Mouse (Mus musculus): ENCODE measurements around the gene Naip5.
"Not testable (repeated sequence)": the region's sequence is repeated elsewhere in the genome, so short reads cannot be mapped to it uniquely, and the experiment has no call there.

The Naip5 gene

GRCm38 (mm10) chr13:100246223-100246622, at the start of gene Naip5:
Gene Naip5, minus strand, starts transcription at chr13:100246323.
- DNase-seq: not testable (repeated sequence)

DNA sequence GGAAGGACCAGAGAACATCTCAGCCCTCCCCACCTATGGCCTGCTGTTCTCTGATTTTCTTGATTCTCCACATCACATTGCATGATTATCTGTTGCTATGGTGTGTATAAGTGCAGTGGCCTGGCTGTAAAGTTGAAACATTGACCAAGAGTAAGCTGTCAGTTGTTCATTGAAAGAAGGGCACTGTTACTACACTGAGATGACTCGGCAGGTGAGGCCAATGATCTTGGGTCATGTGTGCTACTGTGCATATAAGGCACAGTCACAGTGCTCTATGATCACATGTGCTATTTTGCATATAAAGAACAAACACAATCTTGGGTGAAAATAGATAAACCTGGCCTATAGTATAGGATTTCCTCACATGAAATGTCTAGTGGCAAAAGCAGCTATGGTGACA, 38.5 kb upstream of the Naip5 start:
- DNase-seq: no peak

DNA sequence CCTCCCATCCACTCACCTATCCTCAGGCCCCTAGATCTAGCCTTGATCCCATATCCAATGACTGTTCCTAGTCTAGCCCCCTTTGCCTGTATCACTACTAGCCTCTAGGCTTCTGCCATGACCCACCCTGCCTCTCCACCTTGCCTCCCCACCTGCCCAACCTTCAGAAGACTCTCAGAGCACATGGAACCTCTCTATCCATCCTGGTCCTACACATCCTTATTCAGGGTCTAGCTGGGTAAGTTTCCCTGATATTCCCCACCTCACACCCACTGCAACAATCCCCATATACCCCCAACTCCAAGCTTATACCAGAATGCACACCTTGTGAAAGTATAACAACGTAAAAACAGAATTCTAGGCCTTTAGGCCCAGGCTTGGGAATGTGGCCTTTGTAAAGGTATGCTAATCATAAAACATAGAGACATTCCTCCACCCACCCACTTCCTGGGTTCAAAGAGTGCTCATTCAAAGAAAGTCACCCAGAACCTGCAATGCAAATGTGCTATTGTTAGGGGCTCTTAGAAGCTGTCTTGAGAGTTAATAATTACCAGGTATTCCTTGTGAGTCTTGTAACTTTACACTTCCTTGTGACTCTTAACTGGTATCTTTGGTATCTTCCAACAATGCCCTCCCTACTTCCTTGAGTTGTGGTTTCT, 25.5 kb upstream of the Naip5 start:
- not testable (repeated sequence) for DNase-seq

DNA sequence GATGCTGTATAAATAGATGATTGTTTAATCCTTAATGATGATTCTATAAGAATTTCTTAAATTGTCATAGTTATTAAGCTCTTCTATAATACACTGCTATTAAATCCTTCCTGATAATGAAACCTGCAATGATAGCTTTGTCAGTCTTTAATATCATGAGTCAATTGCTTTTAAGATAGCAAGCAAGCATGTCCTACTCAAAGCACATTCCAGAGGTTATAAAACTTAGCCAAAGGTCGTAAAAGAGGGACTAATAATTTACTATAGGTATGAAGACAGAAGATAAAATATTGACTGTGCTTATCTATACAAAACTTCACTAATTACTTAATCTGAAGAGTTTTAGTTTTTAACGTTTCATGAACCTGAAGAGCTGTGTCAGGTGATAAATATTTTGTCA, 10.9 kb upstream of the Naip5 start:
- DNase-seq: not testable (repeated sequence)

- not testable (repeated sequence) for DNase-seq
Measured at GRCm38 (mm10) chr13:100255925-100256324, 9.8 kb upstream of the Naip5 start.

- DNase-seq: not testable (repeated sequence)
Measured at GRCm38 (mm10) chr13:100251897-100252296, 5.8 kb upstream of the Naip5 start.

DNA sequence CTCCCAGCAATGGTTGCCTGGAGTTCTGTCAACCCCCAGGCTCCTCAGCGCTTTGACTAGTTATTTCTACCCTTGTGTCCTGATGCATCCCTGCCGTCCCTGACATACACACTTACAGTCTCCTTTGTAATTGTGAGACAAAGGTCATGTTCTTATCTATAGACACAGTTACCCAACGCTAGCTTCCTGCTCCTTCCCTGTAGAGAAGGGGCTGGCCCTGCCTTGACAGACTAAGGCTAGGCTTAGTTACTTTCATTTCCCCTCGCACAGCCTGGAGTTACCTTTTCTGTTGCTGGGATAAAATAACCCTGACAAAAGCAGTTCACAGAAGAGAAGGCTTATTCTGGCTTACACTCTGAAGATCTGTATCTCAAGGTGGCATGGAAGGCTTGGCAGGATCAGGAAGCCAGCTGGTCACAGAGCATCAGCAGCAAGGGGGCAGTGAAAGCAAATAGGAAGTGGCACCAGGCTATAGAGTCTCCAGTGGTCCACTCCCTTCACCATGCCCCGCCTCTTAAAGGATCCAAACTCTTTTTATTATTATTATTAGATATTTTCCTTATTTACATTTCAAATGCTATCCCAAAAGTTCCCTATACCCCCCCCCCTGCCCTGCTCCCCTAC, 885 bp upstream of the Naip5 start:
- DNase-seq: peak in 1 of 2 experiments; percentile 13

DNA sequence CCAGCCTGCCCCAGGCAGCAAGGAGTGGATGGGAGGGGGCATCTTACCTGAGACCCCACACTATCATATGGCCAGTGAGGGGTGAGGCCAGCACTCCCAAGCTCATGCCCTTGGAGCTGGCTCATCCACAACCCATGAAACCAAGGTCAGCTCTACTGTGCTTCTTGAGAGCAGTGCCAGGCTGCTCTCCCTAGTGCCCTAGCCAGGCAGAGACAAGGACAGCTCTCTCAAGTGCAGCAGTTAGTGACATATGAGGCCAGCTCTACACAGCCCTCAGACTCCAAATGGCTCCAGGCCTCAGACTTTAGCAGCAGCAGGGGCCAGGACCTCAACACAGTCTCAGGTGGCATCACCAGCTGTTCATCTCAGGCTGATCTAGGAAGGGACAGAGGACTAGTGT, 2.4 kb downstream of the Naip5 start:
- DNase-seq: no peak

DNA sequence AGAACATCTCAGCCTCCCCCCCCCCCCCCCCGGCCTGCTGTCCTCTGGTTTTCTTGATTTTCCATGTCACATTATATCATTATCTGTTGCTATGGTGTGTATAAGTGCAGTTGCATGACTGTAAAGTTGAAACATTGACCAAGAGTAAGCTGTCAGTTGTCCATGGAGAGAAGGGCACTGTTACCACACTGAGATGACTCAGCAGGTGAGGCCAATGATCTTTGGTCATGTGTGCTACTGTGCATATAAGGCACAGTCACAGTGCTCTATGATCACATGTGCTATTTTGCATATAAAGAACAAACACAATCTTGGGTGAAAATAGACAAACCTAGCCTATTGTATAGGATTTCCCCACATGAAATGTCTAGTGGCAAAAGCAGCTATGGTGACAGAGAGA, 32.4 kb downstream of the Naip5 start:
- not testable (repeated sequence) for DNase-seq

DNA sequence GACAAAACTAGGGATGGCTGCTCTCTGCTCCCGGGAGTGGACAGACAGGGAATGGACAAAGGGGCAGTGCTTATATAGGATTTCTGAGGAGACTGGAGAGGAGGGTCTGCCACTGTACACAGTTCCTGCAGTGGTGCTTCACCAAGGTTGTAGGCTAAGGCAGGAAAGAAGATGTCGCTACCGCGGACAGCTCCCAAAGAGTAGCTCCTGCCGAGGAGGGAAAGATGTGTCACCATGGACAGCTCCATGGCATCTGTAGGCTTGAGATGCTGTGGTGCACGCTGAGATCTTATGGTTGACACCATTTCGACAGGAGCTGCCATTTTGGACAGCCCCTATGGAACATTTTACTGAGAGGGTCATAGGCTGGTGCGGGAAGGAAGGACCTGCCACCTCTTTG, 35.6 kb downstream of the Naip5 start:
- peak in 1 of 2 experiments; percentile 3 for DNase-seq

DNA sequence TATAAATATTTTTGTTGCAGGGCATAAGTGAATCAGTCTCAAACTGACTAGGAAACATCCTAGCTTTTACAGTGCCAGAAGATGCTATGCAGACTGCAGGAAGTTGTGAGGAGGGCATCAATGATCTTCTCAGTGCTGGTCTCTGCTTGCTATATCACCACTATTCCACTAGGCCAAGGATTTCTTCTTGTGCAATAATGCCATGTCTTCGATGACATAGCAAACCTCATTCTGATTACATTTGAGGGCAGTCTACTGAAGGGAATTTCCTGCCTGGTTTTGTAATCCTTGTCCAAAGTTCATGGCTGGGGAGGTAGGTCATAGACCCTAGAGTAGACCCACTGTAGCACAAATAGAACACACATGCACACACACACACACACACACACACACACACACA, 42.8 kb downstream of the Naip5 start:
- DNase-seq: no peak

DNA sequence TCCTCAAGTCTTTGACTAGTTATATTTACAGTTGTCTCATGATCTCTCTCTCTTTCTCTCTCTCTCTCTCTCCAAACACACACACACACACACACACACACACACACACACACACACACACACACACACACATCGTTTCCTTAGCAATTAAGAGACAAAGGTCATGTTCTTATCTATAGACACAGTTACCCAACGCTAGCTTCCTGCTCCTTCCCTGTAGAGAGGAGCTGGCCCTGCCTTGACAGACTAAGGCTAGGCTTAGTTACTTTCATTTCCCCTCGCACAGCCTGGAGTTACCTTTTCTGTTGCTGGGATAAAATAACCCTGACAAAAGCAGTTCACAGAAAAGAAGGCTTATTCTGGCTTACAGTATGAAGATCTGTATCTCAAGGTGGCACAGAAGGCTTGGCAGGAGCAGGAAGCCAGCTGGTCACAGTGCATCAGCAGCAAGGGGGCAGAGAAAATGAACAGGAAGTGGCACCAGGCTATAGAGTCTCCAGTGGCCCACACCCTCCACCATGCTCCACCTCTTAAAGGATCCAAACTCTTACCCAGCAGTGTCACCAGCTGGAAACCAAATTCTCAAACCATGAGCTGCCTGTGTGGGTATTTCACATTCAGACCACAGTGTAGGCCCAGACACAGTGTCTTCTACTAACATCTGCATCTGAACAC, 44.3 kb downstream of the Naip5 start, which contains the start of gene Naip2:
Gene Naip2, minus strand, starts transcription at position 434 of the 675 bp plus-strand sequence.
- DNase-seq: peak in 1 of 2 experiments; percentile 19

GRCm38 (mm10) chr13:100200778-100201177, 45.3 kb downstream of the Naip5 start:
- no peak for DNase-seq

DNA sequence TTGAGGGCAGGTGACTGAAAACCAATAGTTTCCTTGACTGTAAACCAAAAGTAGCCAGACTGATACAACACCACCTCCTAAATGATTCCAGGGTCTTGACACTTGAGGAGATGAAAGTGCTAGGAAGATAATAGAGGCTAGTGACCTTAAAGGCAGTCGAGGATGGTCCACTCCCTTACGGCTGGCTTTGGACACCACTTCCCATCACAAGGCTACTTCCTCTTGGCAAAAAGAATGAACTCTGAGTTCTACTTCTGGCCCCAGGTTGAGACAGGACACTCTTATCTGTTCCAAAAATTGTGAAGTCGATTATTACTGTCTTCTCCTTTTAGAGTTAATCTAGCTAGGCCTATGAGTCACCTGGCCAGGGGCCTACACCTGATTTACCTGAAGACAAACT, 50.7 kb downstream of the Naip5 start:
- DNase-seq: no peak

DNA sequence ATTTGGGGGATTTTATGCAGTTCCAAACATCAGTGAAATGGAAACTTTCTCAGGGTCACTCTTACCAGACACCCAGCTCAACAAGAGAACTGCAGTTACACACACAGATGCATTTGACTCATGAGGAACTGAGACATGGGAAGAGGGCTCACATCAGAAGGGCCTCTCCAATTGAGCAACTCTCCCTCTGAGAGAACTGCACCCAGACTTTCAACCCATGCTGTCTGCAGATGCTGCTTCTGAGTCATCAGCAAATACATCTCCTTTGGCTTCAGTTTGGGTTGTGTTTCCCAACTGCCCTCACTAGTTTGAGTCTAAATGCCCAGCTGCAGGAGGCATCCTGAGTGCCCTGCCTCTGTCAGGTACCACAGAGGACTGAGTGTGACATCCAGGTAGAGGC, 63.0 kb downstream of the Naip5 start:
- not testable (repeated sequence) for DNase-seq

- DNase-seq: not testable (repeated sequence)
Measured at GRCm38 (mm10) chr13:100174360-100174759, 71.8 kb downstream of the Naip5 start.

DNA sequence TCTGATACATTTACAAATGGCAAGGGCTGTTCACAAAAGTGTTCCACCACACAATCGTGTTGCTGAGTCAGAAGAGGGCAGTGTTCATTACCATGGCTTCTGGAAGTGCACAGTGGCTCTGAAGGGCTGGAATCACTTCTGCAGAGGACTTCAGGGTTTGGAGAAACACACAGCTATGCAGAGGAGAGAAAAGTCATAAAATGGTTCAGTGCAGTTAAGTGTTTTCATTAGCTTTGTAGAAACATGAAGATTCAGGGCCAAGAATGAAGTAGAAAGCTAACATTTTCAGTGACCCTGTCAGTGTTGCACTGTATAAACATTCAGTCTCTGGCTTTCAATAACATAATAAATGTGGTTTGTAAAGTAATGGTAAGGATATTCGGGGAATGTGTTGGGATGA, 79.7 kb downstream of the Naip5 start:
- not testable (repeated sequence) for DNase-seq

DNA sequence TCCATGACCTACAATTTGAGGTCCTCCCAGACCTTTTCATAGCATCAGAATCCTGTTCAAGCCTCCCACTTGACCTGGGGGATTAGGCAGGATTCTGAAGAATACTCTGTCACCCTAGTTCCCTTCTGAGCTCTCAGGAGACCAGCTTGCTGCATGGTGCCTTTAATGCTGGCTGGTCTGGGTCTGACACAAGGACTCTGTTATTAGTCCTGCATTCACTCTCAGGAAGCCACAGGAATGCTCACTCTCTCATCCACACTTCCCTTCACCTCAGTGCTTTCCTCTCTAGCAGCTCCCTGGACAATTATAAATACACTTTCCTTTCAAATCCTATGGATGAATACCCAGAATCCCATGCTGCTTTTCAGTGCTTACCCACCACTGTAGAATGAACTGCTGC, 83.7 kb downstream of the Naip5 start:
- not testable (repeated sequence) for DNase-seq
